Mouse (Mus musculus) heart, embryonic 16.5 days (tissue): ENCODE measurements at regions not wholly inside any gene's neighbourhood (a gene's known extent, or its start where the extent isn't known, plus 50 kb on each side); places are given as distances from the start of the nearest gene placed in this dataset.

Experiments
- ATAC-seq: fragments of 200-750 bp; cut with Nextera tagmentation; replicated peaks from 2 replicates; pipeline ENCODE4 v1.8.0; 2017; ENCODE audit warnings: moderate number of reproducible peaks; ENCODE audit not compliant: insufficient read depth, low FRiP score; ENCODE audit errors: extremely low read depth
- H3K27ac ChIP-seq: fragments of 300-500 bp; sonication (generic); 2 replicates; pipeline ENCODE4 v1.5.1; 2014; ENCODE audit warnings: mild to moderate bottlenecking, low read length, control low read depth, moderate library complexity
- H3K27me3 ChIP-seq: fragments of 300-500 bp; sonication (generic); 2 replicates; pipeline ENCODE4 v1.6.1; 2014; ENCODE audit warnings: low read length, mixed read lengths; ENCODE audit not compliant: control insufficient read depth, insufficient read depth
- H3K36me3 ChIP-seq: fragments of 300-500 bp; sonication (generic); 2 replicates; pipeline ENCODE4 v1.6.1; 2014; ENCODE audit not compliant: control insufficient read depth, insufficient read depth
- H3K4me1 ChIP-seq: fragments of 300-500 bp; sonication (generic); 2 replicates; pipeline ENCODE4 v1.6.1; 2014; ENCODE audit warnings: low read length, mixed read lengths; ENCODE audit not compliant: control insufficient read depth, insufficient read depth
- H3K4me2 ChIP-seq: fragments of 300-500 bp; sonication (generic); 2 replicates; pipeline ENCODE4 v1.6.1; 2014; ENCODE audit warnings: low read depth, mild to moderate bottlenecking, control low read depth, low read length
- H3K4me3 ChIP-seq: fragments of 300-500 bp; sonication (generic); 2 replicates; pipeline ENCODE4 v1.5.1; 2014; ENCODE audit warnings: mild to moderate bottlenecking, control low read depth, low read length
- H3K9ac ChIP-seq: fragments of 300-500 bp; sonication (generic); 2 replicates; pipeline ENCODE4 v1.6.1; 2014; ENCODE audit warnings: low read length, control low read depth
- H3K9me3 ChIP-seq: fragments of 300-500 bp; sonication (generic); replicated peaks from 2 replicates; pipeline ENCODE4 v1.6.1; 2016; ENCODE audit warnings: low read length; ENCODE audit not compliant: control insufficient read depth
- WGBS: fragments of 180-500 bp; shearing (Covaris S2); extraction: QIAGEN DNeasy Blood & Tissue Kit; methylation state at CpG from one replicate; pipeline ENCODE4 v1.1.7; 2014; 5-methylcytosine and 5-hydroxymethylcytosine counted together

DNA sequence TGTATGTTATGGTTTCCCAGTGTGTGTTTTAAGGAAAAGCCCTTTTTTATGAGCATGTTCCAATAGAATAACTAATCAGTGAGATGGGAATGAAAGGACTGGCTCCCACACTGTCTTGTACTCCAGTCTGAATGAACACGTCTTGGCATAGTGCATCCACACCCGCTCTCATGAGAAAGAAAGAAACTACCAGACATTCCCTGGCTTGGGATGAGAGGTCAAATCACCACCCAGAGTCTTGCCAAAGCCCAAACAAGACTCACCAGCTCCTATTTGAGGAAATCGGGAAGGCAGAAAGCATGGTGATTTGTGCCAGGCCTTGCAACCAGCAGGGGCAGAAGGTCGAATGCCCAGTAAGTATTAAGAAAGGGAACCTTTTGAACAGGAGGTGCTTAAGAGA lies 110.6 kb downstream of the Tmx1 start:
- Histone ChIP-seq H3K9me3 (no peaks in the 10 kb centered on the region), H3K9ac (no peak overlapping the region), H3K4me3 (no peak overlapping the region), H3K4me1 (no peaks in the 10 kb centered on the region), H3K27me3 (no peaks in the 10 kb centered on the region), H3K4me2 (no peak overlapping the region), H3K27ac (no peak overlapping the region), H3K36me3 (no peaks in the 10 kb centered on the region)
- 78% methylated on average over 4 of the region's 4 CpGs for WGBS
- ATAC-seq: no peak

DNA sequence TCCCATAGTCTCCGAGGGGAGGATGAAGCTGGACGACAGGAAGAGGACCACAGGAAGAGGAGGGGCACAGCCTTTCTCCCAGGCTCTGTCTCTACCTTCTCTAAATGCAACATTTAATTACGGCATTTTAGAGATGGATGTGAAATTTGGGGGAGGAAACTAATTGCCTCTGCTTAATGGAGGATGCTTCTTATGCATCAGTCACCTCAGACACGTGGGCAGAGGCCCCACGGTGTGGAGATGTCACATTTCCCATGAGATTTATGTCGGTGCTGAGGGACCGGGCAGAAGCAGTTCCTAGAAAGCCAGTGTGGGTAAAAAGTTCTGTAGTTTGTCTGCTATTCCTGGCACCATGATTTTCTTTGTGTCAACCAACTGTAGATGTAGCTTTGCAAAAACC lies 122.8 kb downstream of the Tmx1 start:
- no peaks in the 10 kb centered on the region for H3K36me3 ChIP-seq
- H3K9me3 ChIP-seq: no peaks in the 10 kb centered on the region
- 0 out of 2 replicates have a peak, but pooled peaks cover 3% of the 10 kb centered on the region for H3K4me1 ChIP-seq
- H3K27ac ChIP-seq: no peak overlapping the region
- WGBS: 65% methylated on average over 7 of the region's 7 CpGs
- H3K4me3 ChIP-seq: no peak overlapping the region
- H3K9ac ChIP-seq: no peak overlapping the region
- ATAC-seq: no peak
- no peaks in the 10 kb centered on the region for H3K27me3 ChIP-seq
- no peak overlapping the region for H3K4me2 ChIP-seq

- Histone ChIP-seq H3K4me2 (no peak overlapping the region), H3K9ac (no peak overlapping the region), H3K9me3 (peaks cover 2% of the 10 kb centered on the region), H3K27me3 (no peaks in the 10 kb centered on the region), H3K4me1 (0 out of 2 replicates have a peak, but pooled peaks cover 3% of the 10 kb centered on the region), H3K36me3 (no peaks in the 10 kb centered on the region), H3K4me3 (no peak overlapping the region), H3K27ac (no peak overlapping the region)
- no peak for ATAC-seq
- WGBS: 50% methylated on average over 4 of the region's 4 CpGs
Measured at GRCm38 (mm10) chr12:70577769-70578168, 124.9 kb downstream of the Tmx1 start.

- H3K27ac ChIP-seq: no peak overlapping the region
- WGBS: 81% methylated on average over 8 of the region's 8 CpGs
- H3K4me2 ChIP-seq: no peak overlapping the region
- 0 out of 2 replicates have a peak, but pooled peaks cover 3% of the 10 kb centered on the region for H3K4me1 ChIP-seq
- H3K27me3 ChIP-seq: no peaks in the 10 kb centered on the region
- ATAC-seq: no peak
- no peak overlapping the region for H3K4me3 ChIP-seq
- no peaks in the 10 kb centered on the region for H3K36me3 ChIP-seq
- peaks cover 7% of the 10 kb centered on the region for H3K9me3 ChIP-seq
- H3K9ac ChIP-seq: no peak overlapping the region
Measured at GRCm38 (mm10) chr12:70579328-70579905, 126.5 kb downstream of the Tmx1 start.

DNA sequence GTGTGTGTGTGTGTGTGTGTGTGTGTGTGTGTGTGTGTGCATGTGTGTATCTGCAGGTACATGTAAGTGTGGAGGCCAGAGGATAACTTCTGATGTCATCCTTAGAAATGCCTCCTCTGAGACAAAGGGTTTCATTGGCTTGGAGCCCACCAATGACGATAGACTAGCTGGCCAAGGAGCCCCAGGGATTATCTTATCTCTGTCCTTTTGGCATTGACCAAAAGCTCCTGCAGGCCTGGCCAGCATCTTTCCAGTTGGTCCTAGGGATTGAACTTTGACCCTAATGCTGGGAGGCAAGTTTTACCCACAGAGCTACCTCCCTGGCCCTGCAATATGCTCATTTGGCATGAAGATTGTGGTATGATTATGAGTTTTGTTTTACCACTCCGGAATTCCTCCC lies 133.3 kb downstream of the Tmx1 start:
- 47% methylated on average over 2 of the region's 2 CpGs for WGBS

GRCm38 (mm10) chr12:70588234-70588633 lies 135.3 kb downstream of the Tmx1 start:
- Histone ChIP-seq H3K36me3 (no peaks in the 10 kb centered on the region), H3K27me3 (no peaks in the 10 kb centered on the region), H3K9me3 (peaks cover under 1% of the 10 kb centered on the region; the same call in 1 of the 2 replicates), H3K27ac (no peak overlapping the region), H3K9ac (no peak overlapping the region), H3K4me3 (no peak overlapping the region), H3K4me2 (no peak overlapping the region), H3K4me1 (peaks cover 8% of the 10 kb centered on the region; the same call in 1 of the 2 replicates)
- ATAC-seq: no peak
- 38% methylated on average over 3 of the region's 3 CpGs for WGBS

More for the DNA sequence above, 133.3 kb downstream of the Tmx1 start:
- Histone ChIP-seq H3K9me3 (peaks cover 7% of the 10 kb centered on the region), H3K4me2 (no peak overlapping the region), H3K36me3 (no peaks in the 10 kb centered on the region), H3K4me1 (peaks cover 8% of the 10 kb centered on the region; the same call in 1 of the 2 replicates), H3K27ac (no peak overlapping the region), H3K9ac (no peak overlapping the region), H3K27me3 (no peaks in the 10 kb centered on the region), H3K4me3 (no peak overlapping the region)
- no peak; the same call in 1 of the 2 replicates for ATAC-seq

DNA sequence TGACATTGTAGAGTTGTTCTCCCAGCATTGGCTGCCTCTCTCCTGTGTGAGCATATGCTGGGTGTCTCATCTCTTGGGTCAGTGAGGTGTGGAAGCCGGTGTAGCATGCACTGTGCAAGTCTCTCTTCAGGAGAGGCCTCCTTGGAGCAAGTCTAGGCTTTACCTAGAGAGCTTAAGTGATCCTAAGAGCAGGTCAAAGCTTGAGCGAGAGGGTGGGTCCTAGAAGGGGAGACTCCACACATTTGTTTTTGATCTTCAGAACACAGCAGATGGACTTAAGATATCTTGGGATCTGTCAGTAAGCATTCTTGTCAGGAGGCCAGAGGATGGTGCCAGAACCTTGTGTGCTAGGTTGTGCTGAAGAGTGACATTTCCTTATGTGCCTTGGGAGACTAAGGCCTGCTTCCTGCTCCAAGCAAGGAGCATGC lies 136.4 kb downstream of the Tmx1 start:
- Histone ChIP-seq H3K4me3 (no peak overlapping the region), H3K36me3 (no peaks in the 10 kb centered on the region), H3K4me1 (peaks cover 8% of the 10 kb centered on the region; the same call in 1 of the 2 replicates), H3K9ac (no peak overlapping the region), H3K9me3 (no peaks in the 10 kb centered on the region), H3K27ac (no peak overlapping the region), H3K27me3 (no peaks in the 10 kb centered on the region), H3K4me2 (no peak overlapping the region)
- 79% methylated on average over 2 of the region's 2 CpGs for WGBS
- no peak for ATAC-seq

- no peak overlapping the region for H3K4me3 ChIP-seq
- no peaks in the 10 kb centered on the region for H3K27me3 ChIP-seq
- H3K27ac ChIP-seq: no peak overlapping the region
- WGBS: 72% methylated on average over 12 of the region's 12 CpGs
- no peaks in the 10 kb centered on the region for H3K36me3 ChIP-seq
- ATAC-seq: no peak
- no peaks in the 10 kb centered on the region for H3K9me3 ChIP-seq
- H3K4me1 ChIP-seq: peaks cover 8% of the 10 kb centered on the region; the same call in 1 of the 2 replicates
- no peak overlapping the region for H3K9ac ChIP-seq
- no peak overlapping the region for H3K4me2 ChIP-seq
Measured at GRCm38 (mm10) chr12:70590456-70591050, 137.7 kb downstream of the Tmx1 start.

GRCm38 (mm10) chr12:70592821-70593220 lies 139.9 kb downstream of the Tmx1 start:
- Histone ChIP-seq H3K4me3 (no peak overlapping the region), H3K27ac (no peak overlapping the region), H3K27me3 (no peaks in the 10 kb centered on the region), H3K36me3 (no peaks in the 10 kb centered on the region), H3K9me3 (no peaks in the 10 kb centered on the region), H3K4me1 (no peaks in the 10 kb centered on the region), H3K4me2 (no peak overlapping the region), H3K9ac (no peak overlapping the region)
- WGBS: 74% methylated on average over 4 of the region's 4 CpGs
- no peak for ATAC-seq
